Mouse (Mus musculus): ENCODE results near the gene Meis2. TPM values are rescaled to one million over a fixed set of nuclear protein-coding genes. Genes with fewer than 3 reads are reported as not detected.

The Meis2 gene
- polyA plus RNA-seq, 1 experiment from 2014 or later = 1.6 TPM

DNA sequence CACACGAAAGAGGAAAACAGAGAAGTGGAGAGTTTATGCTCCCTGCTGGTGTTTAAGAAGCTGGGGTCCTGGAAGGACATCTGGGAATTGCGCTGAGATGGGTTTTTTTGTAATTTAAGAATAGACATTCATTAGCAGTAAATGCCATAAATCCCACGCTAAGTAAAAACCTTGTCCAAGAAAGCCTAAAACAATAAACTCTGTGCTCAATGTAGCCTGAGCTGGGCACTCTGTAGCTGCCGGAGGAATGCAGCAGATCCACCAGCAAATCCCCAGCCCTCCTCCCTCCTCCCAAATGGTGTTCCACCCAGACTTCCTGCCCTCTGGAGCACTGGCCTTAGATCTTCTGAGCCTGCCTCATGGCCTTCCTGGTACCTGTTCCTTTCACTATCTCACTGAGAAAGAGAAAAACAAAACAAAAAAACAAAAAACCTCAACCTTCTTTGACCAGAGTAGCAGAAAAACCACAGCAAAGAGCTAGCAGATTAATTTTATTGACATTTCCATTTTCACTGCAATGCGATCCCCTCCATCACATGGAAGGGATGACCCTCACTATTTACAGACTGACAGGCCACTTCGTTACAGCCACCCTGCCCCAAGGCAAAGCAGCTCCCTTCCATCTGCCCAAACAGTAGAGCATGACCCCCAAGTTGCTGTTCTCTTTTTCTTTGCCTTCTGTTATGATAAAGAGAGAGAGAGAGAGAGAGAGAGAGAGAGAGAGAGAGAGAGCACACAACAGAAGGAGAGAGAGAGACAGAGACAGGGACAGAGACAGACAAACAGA is 64.1 kb downstream of the Meis2 start:
- H3K4me2 ChIP-seq (ENCODE audit: low read depth, low read length) = no peak overlapping the region
- 60% methylated on average over 6 of the region's 6 CpGs for WGBS (ENCODE audit: insufficient replicate concordance)
- H3K27ac ChIP-seq (ENCODE audit: low read length) = no peak overlapping the region
- H3K4me1 ChIP-seq (ENCODE audit: control insufficient read depth, low read depth, low read length) = no peaks in the 10 kb centered on the region
- H3K36me3 ChIP-seq (ENCODE audit: control insufficient read depth, insufficient read depth) = no peaks in the 10 kb centered on the region
- H3K4me3 ChIP-seq (ENCODE audit: low read depth, low read length) = no peak overlapping the region
- no peak overlapping the region for H3K9ac ChIP-seq (ENCODE audit: low read depth, low read length)
- ATAC-seq (ENCODE audit: low read depth) = no peak
- no peaks in the 10 kb centered on the region for H3K27me3 ChIP-seq (ENCODE audit: control insufficient read depth, insufficient read depth, low read depth, low read length)
- no peaks in the 10 kb centered on the region for H3K9me3 ChIP-seq (replicated peaks; ENCODE audit: control insufficient read depth, low read length)

- H3K9ac ChIP-seq (ENCODE audit: low read depth, low read length) = no peak overlapping the region
- no peaks in the 10 kb centered on the region for H3K36me3 ChIP-seq (ENCODE audit: control insufficient read depth, insufficient read depth)
- no peak overlapping the region for H3K4me3 ChIP-seq (ENCODE audit: low read depth, low read length)
- no peaks in the 10 kb centered on the region for H3K9me3 ChIP-seq (replicated peaks; ENCODE audit: control insufficient read depth, low read length)
- no peaks in the 10 kb centered on the region for H3K4me1 ChIP-seq (ENCODE audit: control insufficient read depth, low read depth, low read length)
- no peak for ATAC-seq (ENCODE audit: low read depth)
- H3K27ac ChIP-seq (ENCODE audit: low read length) = no peak overlapping the region
- no peak overlapping the region for H3K4me2 ChIP-seq (ENCODE audit: low read depth, low read length)
- no peaks in the 10 kb centered on the region for H3K27me3 ChIP-seq (ENCODE audit: control insufficient read depth, insufficient read depth, low read depth, low read length)
- WGBS (ENCODE audit: insufficient replicate concordance) = 71% methylated on average over 5 of the region's 5 CpGs
Measured at GRCm38 (mm10) chr2:116000514-116000913, 65.1 kb downstream of the Meis2 start.

DNA sequence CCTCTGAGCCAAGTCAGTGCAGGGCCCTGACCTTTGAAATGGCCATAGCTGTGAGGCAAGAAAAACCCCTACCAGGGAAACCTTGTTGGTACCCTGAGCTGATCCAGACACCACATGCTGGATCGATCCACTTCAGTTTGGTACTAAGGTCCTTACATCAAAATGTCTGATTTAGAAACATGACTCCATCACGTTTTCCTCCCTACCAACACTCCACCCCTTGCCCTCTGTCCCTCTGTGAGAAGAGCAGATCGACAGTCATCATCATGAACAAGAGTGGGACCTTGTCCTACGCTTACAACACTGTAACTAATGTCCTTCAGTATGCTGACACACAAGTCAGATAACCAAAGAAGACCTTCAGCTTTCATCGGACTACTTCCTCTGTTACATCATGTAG is 66.8 kb downstream of the Meis2 start:
- no peak overlapping the region for H3K4me2 ChIP-seq (ENCODE audit: low read depth, low read length)
- H3K27me3 ChIP-seq (ENCODE audit: control insufficient read depth, insufficient read depth, low read depth, low read length) = no peaks in the 10 kb centered on the region
- H3K27ac ChIP-seq (ENCODE audit: low read length) = no peak overlapping the region
- no peak overlapping the region for H3K4me3 ChIP-seq (ENCODE audit: low read depth, low read length)
- no peaks in the 10 kb centered on the region for H3K4me1 ChIP-seq (ENCODE audit: control insufficient read depth, low read depth, low read length)
- H3K9ac ChIP-seq (ENCODE audit: low read depth, low read length) = no peak overlapping the region
- WGBS (ENCODE audit: insufficient replicate concordance) = 52% methylated on average over 5 of the region's 5 CpGs
- ATAC-seq (ENCODE audit: low read depth) = no peak
- H3K36me3 ChIP-seq (ENCODE audit: control insufficient read depth, insufficient read depth) = no peaks in the 10 kb centered on the region
- no peaks in the 10 kb centered on the region for H3K9me3 ChIP-seq (replicated peaks; ENCODE audit: control insufficient read depth, low read length)

- H3K36me3 ChIP-seq (ENCODE audit: control insufficient read depth, insufficient read depth) = no peaks in the 10 kb centered on the region
- no peaks in the 10 kb centered on the region for H3K4me1 ChIP-seq (ENCODE audit: control insufficient read depth, low read depth, low read length)
- H3K9me3 ChIP-seq (replicated peaks; ENCODE audit: control insufficient read depth, low read length) = no peaks in the 10 kb centered on the region
- WGBS (ENCODE audit: insufficient replicate concordance) = 50% methylated on average over 2 of the region's 2 CpGs
- no peak overlapping the region for H3K9ac ChIP-seq (ENCODE audit: low read depth, low read length)
- no peak overlapping the region for H3K4me2 ChIP-seq (ENCODE audit: low read depth, low read length)
- no peak overlapping the region for H3K27ac ChIP-seq (ENCODE audit: low read length)
- no peak for ATAC-seq (ENCODE audit: low read depth)
- no peaks in the 10 kb centered on the region for H3K27me3 ChIP-seq (ENCODE audit: control insufficient read depth, insufficient read depth, low read depth, low read length)
- no peak overlapping the region for H3K4me3 ChIP-seq (ENCODE audit: low read depth, low read length)
Measured at GRCm38 (mm10) chr2:115996438-115996837, 69.2 kb downstream of the Meis2 start.

- H3K36me3 ChIP-seq (ENCODE audit: control insufficient read depth, insufficient read depth) = no peaks in the 10 kb centered on the region
- 58% methylated on average over 4 of the region's 4 CpGs for WGBS (ENCODE audit: insufficient replicate concordance)
- H3K9me3 ChIP-seq (replicated peaks; ENCODE audit: control insufficient read depth, low read length) = no peaks in the 10 kb centered on the region
- no peak overlapping the region for H3K27ac ChIP-seq (ENCODE audit: low read length)
- H3K4me2 ChIP-seq (ENCODE audit: low read depth, low read length) = no peak overlapping the region
- H3K27me3 ChIP-seq (ENCODE audit: control insufficient read depth, insufficient read depth, low read depth, low read length) = no peaks in the 10 kb centered on the region
- no peak overlapping the region for H3K9ac ChIP-seq (ENCODE audit: low read depth, low read length)
- no peaks in the 10 kb centered on the region for H3K4me1 ChIP-seq (ENCODE audit: control insufficient read depth, low read depth, low read length)
- H3K4me3 ChIP-seq (ENCODE audit: low read depth, low read length) = no peak overlapping the region
- no peak for ATAC-seq (ENCODE audit: low read depth)
Measured at GRCm38 (mm10) chr2:115993877-115994276, 71.8 kb downstream of the Meis2 start.

DNA sequence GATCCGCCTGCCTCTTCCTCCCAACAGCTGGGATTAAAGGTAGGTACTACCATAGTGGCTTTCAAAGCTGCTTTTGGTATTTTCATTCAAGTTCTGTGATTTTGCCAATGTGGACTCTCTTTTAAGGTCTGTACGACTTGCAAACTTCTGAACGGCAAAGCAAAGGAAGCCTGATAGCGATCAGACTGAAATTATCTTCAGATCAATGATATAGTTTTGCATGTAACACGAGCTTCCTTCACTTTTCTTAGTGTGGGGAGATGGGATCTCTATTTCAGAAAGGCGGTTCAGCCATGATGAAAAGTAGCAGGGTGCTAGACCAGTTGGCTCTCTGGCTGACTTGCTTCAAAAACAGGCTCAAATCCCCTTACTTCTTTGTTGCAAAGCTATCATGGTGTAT is 76.4 kb downstream of the Meis2 start:
- no peak for ATAC-seq (ENCODE audit: low read depth)

GRCm38 (mm10) chr2:115988448-115988847 is 77.2 kb downstream of the Meis2 start:
- H3K27me3 ChIP-seq (ENCODE audit: control insufficient read depth, insufficient read depth, low read depth, low read length) = no peaks in the 10 kb centered on the region
- H3K9me3 ChIP-seq (replicated peaks; ENCODE audit: control insufficient read depth, low read length) = no peaks in the 10 kb centered on the region
- no peak overlapping the region for H3K4me2 ChIP-seq (ENCODE audit: low read depth, low read length)
- WGBS (ENCODE audit: insufficient replicate concordance) = 61% methylated on average over 4 of the region's 4 CpGs
- H3K4me3 ChIP-seq (ENCODE audit: low read depth, low read length) = no peak overlapping the region
- H3K36me3 ChIP-seq (ENCODE audit: control insufficient read depth, insufficient read depth) = no peaks in the 10 kb centered on the region
- no peaks in the 10 kb centered on the region for H3K4me1 ChIP-seq (ENCODE audit: control insufficient read depth, low read depth, low read length)
- no peak overlapping the region for H3K27ac ChIP-seq (ENCODE audit: low read length)
- no peak for ATAC-seq (ENCODE audit: low read depth)
- no peak overlapping the region for H3K9ac ChIP-seq (ENCODE audit: low read depth, low read length)

More for the DNA sequence above, 76.4 kb downstream of the Meis2 start:
- Histone ChIP-seq H3K36me3 (ENCODE audit: control insufficient read depth, insufficient read depth) (no peaks in the 10 kb centered on the region), H3K27ac (ENCODE audit: low read length) (no peak overlapping the region), H3K4me1 (ENCODE audit: control insufficient read depth, low read depth, low read length) (no peaks in the 10 kb centered on the region), H3K9me3 (replicated peaks; ENCODE audit: control insufficient read depth, low read length) (no peaks in the 10 kb centered on the region), H3K4me2 (ENCODE audit: low read depth, low read length) (no peak overlapping the region), H3K27me3 (ENCODE audit: control insufficient read depth, insufficient read depth, low read depth, low read length) (no peaks in the 10 kb centered on the region), H3K9ac (ENCODE audit: low read depth, low read length) (no peak overlapping the region), H3K4me3 (ENCODE audit: low read depth, low read length) (no peak overlapping the region)
- 60% methylated on average over 6 of the region's 6 CpGs for WGBS (ENCODE audit: insufficient replicate concordance)

DNA sequence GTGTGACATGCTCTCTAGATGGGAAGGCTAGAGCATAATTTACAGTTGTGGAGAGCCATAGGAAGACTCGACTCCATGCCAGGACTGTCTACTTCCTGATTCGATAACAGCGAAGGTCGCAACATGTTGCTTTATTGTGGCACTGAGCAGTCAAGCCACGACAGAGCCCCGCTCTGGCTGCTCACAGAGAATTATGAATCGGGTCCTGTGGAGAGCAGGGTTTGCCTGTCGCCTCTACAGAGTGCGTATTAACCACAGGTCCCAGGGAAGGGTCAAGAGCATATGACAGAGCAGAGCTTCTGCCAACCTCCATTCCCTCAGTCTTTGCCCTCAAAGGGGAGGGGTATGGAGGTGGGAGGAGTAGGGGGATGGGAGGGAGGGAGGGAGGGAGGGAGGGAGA is 80.7 kb downstream of the Meis2 start:
- 22% methylated on average over 9 of the region's 9 CpGs for WGBS (ENCODE audit: insufficient replicate concordance)
- H3K4me2 ChIP-seq (ENCODE audit: low read depth, low read length) = peak overlapping the region; percentile 18; the same call in 1 of the 2 replicates
- H3K27ac ChIP-seq (ENCODE audit: low read length) = no peak overlapping the region
- ATAC-seq (ENCODE audit: low read depth) = peak; percentile 30; the same call in 1 of the 2 replicates
- H3K9ac ChIP-seq (ENCODE audit: low read depth, low read length) = no peak overlapping the region
- no peak overlapping the region for H3K4me3 ChIP-seq (ENCODE audit: low read depth, low read length)
- H3K27me3 ChIP-seq (ENCODE audit: control insufficient read depth, insufficient read depth, low read depth, low read length) = no peaks in the 10 kb centered on the region
- no peaks in the 10 kb centered on the region for H3K9me3 ChIP-seq (replicated peaks; ENCODE audit: control insufficient read depth, low read length)
- H3K36me3 ChIP-seq (ENCODE audit: control insufficient read depth, insufficient read depth) = no peaks in the 10 kb centered on the region
- no peaks in the 10 kb centered on the region for H3K4me1 ChIP-seq (ENCODE audit: control insufficient read depth, low read depth, low read length)

DNA sequence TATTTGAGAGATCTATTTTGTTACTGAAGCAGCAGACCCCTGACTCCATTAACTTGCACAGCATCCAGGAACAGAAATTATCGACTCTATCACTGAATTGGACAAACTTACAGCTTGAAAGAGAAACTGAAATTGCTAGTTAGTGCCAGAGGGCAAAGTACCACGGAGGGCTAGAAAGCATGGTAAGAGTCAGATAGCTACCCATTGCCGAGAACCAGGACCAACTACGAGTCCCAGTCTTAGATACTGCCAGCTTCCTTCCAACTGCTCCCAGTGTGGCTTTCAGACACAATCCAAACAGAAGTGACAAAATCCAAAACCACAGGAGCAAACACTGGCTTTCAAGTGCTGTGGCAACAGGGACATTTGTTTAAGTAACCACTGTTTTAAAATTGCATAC is 81.2 kb downstream of the Meis2 start:
- 39% methylated on average over 4 of the region's 4 CpGs for WGBS (ENCODE audit: insufficient replicate concordance)
- H3K9me3 ChIP-seq (replicated peaks; ENCODE audit: control insufficient read depth, low read length) = no peaks in the 10 kb centered on the region
- H3K4me1 ChIP-seq (ENCODE audit: control insufficient read depth, low read depth, low read length) = no peaks in the 10 kb centered on the region
- ATAC-seq (ENCODE audit: low read depth) = 0 out of 2 replicates have a peak, but pooled peaks have one; percentile 13
- H3K9ac ChIP-seq (ENCODE audit: low read depth, low read length) = no peak overlapping the region
- no peak overlapping the region for H3K27ac ChIP-seq (ENCODE audit: low read length)
- no peaks in the 10 kb centered on the region for H3K36me3 ChIP-seq (ENCODE audit: control insufficient read depth, insufficient read depth)
- no peaks in the 10 kb centered on the region for H3K27me3 ChIP-seq (ENCODE audit: control insufficient read depth, insufficient read depth, low read depth, low read length)
- peak overlapping the region; percentile 18; the same call in 1 of the 2 replicates for H3K4me2 ChIP-seq (ENCODE audit: low read depth, low read length)
- H3K4me3 ChIP-seq (ENCODE audit: low read depth, low read length) = no peak overlapping the region

Measured in liver, embryonic 16.5 days (tissue).